9 mouse cellular contexts compared by ENCODE assay signal in the genomic region with DNA sequence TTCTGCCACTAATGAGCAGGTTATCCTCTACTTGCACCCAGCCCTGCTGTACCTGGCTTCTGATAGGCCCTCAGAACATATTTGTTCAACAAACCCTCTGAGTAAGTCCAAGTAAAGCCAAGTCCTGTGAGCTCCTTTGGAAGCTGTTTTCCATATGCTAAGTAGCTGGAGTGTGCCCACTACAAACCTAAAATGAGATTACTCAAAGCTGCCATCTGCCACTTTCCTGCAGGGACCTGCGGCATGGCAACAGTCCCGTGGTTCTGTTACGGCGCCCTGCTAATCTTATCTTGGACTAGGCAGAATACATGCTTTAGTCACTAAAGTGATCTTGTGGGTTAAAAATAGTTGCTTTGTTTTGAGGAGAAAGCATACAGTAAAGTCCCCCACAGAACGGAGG. TPM values are rescaled to one million over a fixed set of nuclear protein-coding genes. Genes with fewer than 3 reads are reported as not detected.
DNase-seq lines count a peak whose midpoint lies in the region; ATAC-seq and TF ChIP-seq lines count a peak whose summit lies in the region.
"Had no signal": no experiment of that assay in that cellular context is flagged by ENCODE, and none has a peak within 500 bp of the region (broad histone marks: within the 10 kb centered on the region; RNA-seq: fewer than 3 reads in every experiment).

No protein-coding gene starts in this region.

- 57% methylated on average over 5 of the region's 5 CpGs for WGBS in forebrain, embryonic 14.5 days
- WGBS in forebrain, embryonic 12.5 days: 75% methylated on average over 5 of the region's 5 CpGs
- WGBS in liver, postnatal 0 days (ENCODE audit: insufficient replicate concordance): 53% methylated on average over 5 of the region's 5 CpGs

- no peak overlapping the region for H3K9ac ChIP-seq in forebrain, embryonic 14.5 days (ENCODE audit: low read length)
- no peak overlapping the region for H3K9ac ChIP-seq in forebrain, embryonic 12.5 days
- H3K9ac ChIP-seq in liver, postnatal 0 days (replicated peaks): no peak overlapping the region

- no peaks in the 10 kb centered on the region for H3K9me3 ChIP-seq in forebrain, embryonic 14.5 days (replicated peaks; ENCODE audit: control insufficient read depth, low read length)
- no peaks in the 10 kb centered on the region for H3K9me3 ChIP-seq in forebrain, embryonic 12.5 days
- H3K9me3 ChIP-seq in liver, postnatal 0 days (ENCODE audit: low read length): no peaks in the 10 kb centered on the region

- DNase-seq in forebrain, embryonic 14.5 days (ENCODE audit: low spot score): peak; percentile 64
- DNase-seq in cerebellum, adult 11 months: peak; percentile 82
- peak; percentile 45 to 76 for DNase-seq in layer of hippocampus, adult 2 months (ENCODE audit: low spot score in 2 of 2)
- no peak for DNase-seq in liver, postnatal 0 days
- no peak for DNase-seq in embryo, embryonic 11 days
- no peak for DNase-seq in thymus, postnatal 25 days
- DNase-seq in urinary bladder, adult 2 months (ENCODE audit: low spot score): no peak
- DNase-seq: lung, postnatal 10 days had no signal

- TF ChIP-seq EP300 in liver, postnatal 0 days (IDR thresholded peaks at IDR 0.05; ENCODE audit: low read depth): peak; percentile 75; the same call in 1 of the 2 replicates

- TF ChIP-seq CTCF in layer of hippocampus, adult 2 months (conservative IDR thresholded peaks at IDR 0.05): no peak
- no peak for TF ChIP-seq CTCF in liver, postnatal 0 days (IDR thresholded peaks at IDR 0.05; ENCODE audit: low read depth)

- no peak overlapping the region for H3K4me3 ChIP-seq in forebrain, embryonic 14.5 days (ENCODE audit: low read depth, low read length)
- H3K4me3 ChIP-seq in forebrain, embryonic 12.5 days (replicated peaks): no peak overlapping the region
- H3K4me3 ChIP-seq in layer of hippocampus, adult 2 months: no peak overlapping the region
- no peak overlapping the region for H3K4me3 ChIP-seq in liver, postnatal 0 days (ENCODE audit: low read depth, low read length)

- ATAC-seq in forebrain, embryonic 14.5 days: peak; percentile 56
- no peak for ATAC-seq in forebrain, embryonic 12.5 days (ENCODE audit: low FRiP score)
- peak; percentile 24; the same call in 1 of the 2 replicates for ATAC-seq in liver, postnatal 0 days

- no peak overlapping the region for H3K4me2 ChIP-seq in forebrain, embryonic 14.5 days (ENCODE audit: low read length)
- H3K4me2 ChIP-seq in forebrain, embryonic 12.5 days: no peak overlapping the region
- no peak overlapping the region for H3K4me2 ChIP-seq in liver, postnatal 0 days (ENCODE audit: low read depth, low read length)

- H3K27ac ChIP-seq in forebrain, embryonic 14.5 days (ENCODE audit: low read depth, low read length): peak overlapping the region; percentile 44; the same call in 1 of the 2 replicates
- no peak overlapping the region for H3K27ac ChIP-seq in forebrain, embryonic 12.5 days
- no peak overlapping the region for H3K27ac ChIP-seq in layer of hippocampus, adult 2 months
- peak overlapping the region; percentile 44; the same call in 1 of the 2 replicates for H3K27ac ChIP-seq in liver, postnatal 0 days (ENCODE audit: low read depth)

- no peaks in the 10 kb centered on the region for H3K36me3 ChIP-seq in forebrain, embryonic 14.5 days (ENCODE audit: control insufficient read depth, insufficient read depth, low read length)
- H3K36me3 ChIP-seq in forebrain, embryonic 12.5 days (replicated peaks): no peaks in the 10 kb centered on the region
- H3K36me3 ChIP-seq in liver, postnatal 0 days (replicated peaks; ENCODE audit: insufficient read depth, low read length): peaks cover 8% of the 10 kb centered on the region; the same call in 1 of the 2 replicates

- no peaks in the 10 kb centered on the region for H3K27me3 ChIP-seq in forebrain, embryonic 14.5 days (replicated peaks; ENCODE audit: control insufficient read depth, insufficient read depth, low read length)
- H3K27me3 ChIP-seq in forebrain, embryonic 12.5 days: no peaks in the 10 kb centered on the region
- H3K27me3 ChIP-seq in liver, postnatal 0 days (ENCODE audit: insufficient read depth, low read length): no peaks in the 10 kb centered on the region

- H3K4me1 ChIP-seq in forebrain, embryonic 14.5 days (ENCODE audit: control insufficient read depth, insufficient read depth, low read length): peaks cover 16% of the 10 kb centered on the region
- H3K4me1 ChIP-seq in forebrain, embryonic 12.5 days: peaks cover 14% of the 10 kb centered on the region
- H3K4me1 ChIP-seq in liver, postnatal 0 days (ENCODE audit: insufficient read depth): peaks cover 64% of the 10 kb centered on the region

RNA-seq across cellular contexts. Expression of gene Tbc1d8, which starts 32.4 kb away (rescaled TPM):
- polyA plus RNA-seq in forebrain, embryonic 14.5 days (2014; fragmentation: Nextera tagmentation; extraction: Ambion mirVana): 4.7 and 7.3 TPM in 2 replicates
- 7.2 TPM in 2 replicates for polyA plus RNA-seq in forebrain, embryonic 12.5 days (2016; fragmentation: Nextera tagmentation; extraction: Ambion mirVana)
- 10 to 100 TPM; 10.6 to 14.3 TPM for total RNA-seq in layer of hippocampus, adult 2 months (2021)
- 7.2 and 8.8 TPM in 2 replicates for polyA plus RNA-seq in liver, postnatal 0 days (2015; fragmentation: Nextera tagmentation; extraction: Ambion mirVana)
- polyA plus RNA-seq in urinary bladder, adult 2 months (2012; rRNA removed): 40.9 and 41.8 TPM in 2 replicates

Comparison
In these comparisons a context has a peak if more than half of its experiments do, and no peak if none do; other contexts are left out.
1. H3K27ac ChIP-seq: peak in forebrain, embryonic 14.5 days (single experiment) and liver, postnatal 0 days (single experiment); none in forebrain, embryonic 12.5 days (single experiment) and layer of hippocampus, adult 2 months (single experiment).
2. DNase-seq: peak in forebrain, embryonic 14.5 days (single experiment), cerebellum, adult 11 months (single experiment) and layer of hippocampus, adult 2 months (2 of 2); none in liver, postnatal 0 days (single experiment), embryo, embryonic 11 days (single experiment), thymus, postnatal 25 days (single experiment) and urinary bladder, adult 2 months (single experiment).